Mouse (Mus musculus) cortical plate, adult 2 months (tissue): ENCODE data around the gene Itgad.

Experiments used
- CTCF ChIP-seq: fragments of 200-500 bp; IDR thresholded peaks from 2 replicates; pipeline ENCODE4 v1.5.1; 2011; ENCODE audit warnings: mild to moderate bottlenecking, control low read depth, low read length; ENCODE audit not compliant: insufficient read depth; ENCODE audit errors: extremely low read depth
- POLR2A ChIP-seq: fragments of 200-500 bp; IDR thresholded peaks from 2 replicates; pipeline ENCODE4 v1.6.1; 2011; ENCODE audit warnings: mild to moderate bottlenecking, low read length, control low read depth; ENCODE audit not compliant: insufficient read depth; ENCODE audit errors: extremely low read depth

DNA sequence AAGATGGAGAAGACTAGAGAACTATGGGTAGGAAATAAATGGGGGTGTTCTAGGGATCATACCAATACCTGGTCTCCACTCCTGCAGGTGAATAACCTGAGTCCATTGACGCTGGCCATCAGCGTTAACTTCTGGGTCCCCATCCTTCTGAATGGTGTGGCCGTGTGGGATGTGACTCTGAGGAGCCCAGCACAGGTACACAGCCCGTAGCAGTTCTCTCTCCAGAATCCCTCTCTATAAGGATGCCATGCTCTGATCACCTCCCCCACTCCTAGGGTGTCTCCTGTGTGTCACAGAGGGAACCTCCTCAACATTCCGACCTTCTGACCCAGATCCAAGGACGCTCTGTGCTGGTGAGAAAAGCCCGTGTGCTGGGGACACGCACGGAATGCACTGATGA lies 48.9 kb downstream of the Itgad start:
- TF ChIP-seq CTCF (no peak), POLR2A (no peak)
